28 mouse cellular contexts compared by ENCODE assay signal in the genomic region with DNA sequence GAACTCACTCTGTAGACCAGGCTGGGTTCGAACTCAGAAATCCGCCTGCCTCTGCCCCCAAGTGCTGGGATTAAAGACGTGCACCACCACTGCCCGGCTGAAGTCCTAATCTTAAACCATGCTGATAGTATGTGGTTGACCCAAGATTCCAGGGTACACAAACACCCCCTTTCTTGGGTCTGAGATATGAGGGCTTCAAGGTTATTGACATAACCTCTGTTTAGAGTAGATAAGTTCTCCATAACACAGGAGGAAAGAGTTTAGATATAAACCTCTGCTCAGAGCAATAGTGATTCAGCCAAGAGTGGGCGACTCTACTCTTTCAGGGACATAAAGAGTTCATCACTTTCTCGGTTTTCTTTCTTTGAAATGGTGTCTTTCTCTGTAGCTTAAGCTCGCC. TPM values are rescaled to one million over a fixed set of nuclear protein-coding genes. Genes with fewer than 3 reads are reported as not detected.
A peak's percentile ranks its signal among the peaks of the same experiment; 100 is the strongest.
DNase-seq lines count a peak whose midpoint lies in the region; ATAC-seq and TF ChIP-seq lines count a peak whose summit lies in the region.
"Had no signal": no experiment of that assay in that cellular context is flagged by ENCODE, and none has a peak within 500 bp of the region (broad histone marks: within the 10 kb centered on the region; RNA-seq: fewer than 3 reads in every experiment).

No protein-coding gene starts in this region.

- 83% methylated on average over 7 of the region's 7 CpGs for WGBS in forebrain, embryonic 10.5 days
- 89% methylated on average over 7 of the region's 7 CpGs for WGBS in forebrain, embryonic 11.5 days
- WGBS in heart, embryonic 10.5 days: 68% methylated on average over 7 of the region's 7 CpGs
- whole genome bisulfite sequencing in heart, embryonic 11.5 days (ENCODE audit: insufficient replicate concordance): 61% methylated on average over 7 of the region's 7 CpGs
- WGBS in lung, postnatal 0 days: 76% methylated on average over 7 of the region's 7 CpGs

- no peaks in the 10 kb centered on the region for H3K79me2 ChIP-seq in MEL (ENCODE audit: control insufficient read depth, insufficient read depth, low read length, poor library complexity)

- no peak overlapping the region for H3K4me2 ChIP-seq in forebrain, embryonic 11.5 days (ENCODE audit: low read depth, low read length, severe bottlenecking)
- no peak overlapping the region for H3K4me2 ChIP-seq in heart, embryonic 11.5 days
- no peak overlapping the region for H3K4me2 ChIP-seq in lung, postnatal 0 days (replicated peaks; ENCODE audit: low read depth, low read length)

- no peak for DNase-seq in forebrain, embryonic 10.5 days (ENCODE audit: extremely low spot score, low spot score)
- no peak for DNase-seq in forebrain, embryonic 11.5 days (ENCODE audit: low spot score)
- no peak for DNase-seq in frontal cortex, postnatal 36 days (ENCODE audit: low spot score in 2 of 2)
- peak; percentile 30 for DNase-seq in heart, embryonic 10.5 days (ENCODE audit: low spot score)
- DNase-seq in MEL (ENCODE audit: low read depth, low spot score): peak; percentile 16
- no peak for DNase-seq in lung, postnatal 0 days (ENCODE audit: low spot score)
- DNase-seq: adrenal gland, adult 8-10 months; adrenal gland, postnatal 10 days; adrenal gland, postnatal 14 days; adrenal gland, postnatal 25 days; adrenal gland, postnatal 36 days; B cell, adult 2 months; cerebellum, adult 11 months; cerebellum, adult 11-12 months; cerebellum, adult 18-20 months had no signal

- no peaks in the 10 kb centered on the region for H3K27me3 ChIP-seq in forebrain, embryonic 10.5 days (ENCODE audit: poor library complexity, severe bottlenecking)
- H3K27me3 ChIP-seq in forebrain, embryonic 11.5 days (ENCODE audit: control insufficient read depth, insufficient read depth, low read length): no peaks in the 10 kb centered on the region
- H3K27me3 ChIP-seq in heart, embryonic 10.5 days (ENCODE audit: insufficient read depth, poor library complexity, severe bottlenecking): no peaks in the 10 kb centered on the region
- H3K27me3 ChIP-seq in heart, embryonic 11.5 days (ENCODE audit: control insufficient read depth, insufficient read depth, low read length): no peaks in the 10 kb centered on the region
- H3K27me3 ChIP-seq in MEL (ENCODE audit: control insufficient read depth in 1 of 2, insufficient read depth in 2 of 2, low read length in 2 of 2): no peaks in the 10 kb centered on the region
- H3K27me3 ChIP-seq in lung, postnatal 0 days (replicated peaks; ENCODE audit: insufficient read depth, low read length): no peaks in the 10 kb centered on the region
- H3K27me3 ChIP-seq: CH12.LX, Patski had no signal

- H3K9me3 ChIP-seq in forebrain, embryonic 10.5 days: no peaks in the 10 kb centered on the region
- H3K9me3 ChIP-seq in forebrain, embryonic 11.5 days (ENCODE audit: control insufficient read depth, low read length): no peaks in the 10 kb centered on the region
- H3K9me3 ChIP-seq in heart, embryonic 10.5 days: no peaks in the 10 kb centered on the region
- no peaks in the 10 kb centered on the region for H3K9me3 ChIP-seq in heart, embryonic 11.5 days (replicated peaks; ENCODE audit: control insufficient read depth, low read length)
- H3K9me3 ChIP-seq in MEL (replicated peaks; ENCODE audit: insufficient read depth, low read length): no peaks in the 10 kb centered on the region
- H3K9me3 ChIP-seq in lung, postnatal 0 days (ENCODE audit: low read length): no peaks in the 10 kb centered on the region

- peak; percentile 47 to 63; a peak in 3 of 4 replicates for TF ChIP-seq EP300 in MEL (IDR thresholded peaks at IDR 0.05; ENCODE audit: low read depth in 1 of 2, low read length in 2 of 2)
- no peak for TF ChIP-seq EP300 in lung, postnatal 0 days (IDR thresholded peaks at IDR 0.05)

- H3K27ac ChIP-seq in forebrain, embryonic 10.5 days: peak overlapping the region; percentile 25; the same call in 1 of the 2 replicates
- H3K27ac ChIP-seq in forebrain, embryonic 11.5 days (ENCODE audit: low read depth, low read length): no peak overlapping the region
- H3K27ac ChIP-seq in heart, embryonic 10.5 days: no peak overlapping the region
- no peak overlapping the region for H3K27ac ChIP-seq in heart, embryonic 11.5 days (ENCODE audit: low read depth, low read length)
- H3K27ac ChIP-seq in MEL (ENCODE audit: control insufficient read depth, low read depth, low read length): no peak overlapping the region
- no peak overlapping the region for H3K27ac ChIP-seq in lung, postnatal 0 days (ENCODE audit: low read length)

- H3K36me3 ChIP-seq in forebrain, embryonic 10.5 days (replicated peaks): no peaks in the 10 kb centered on the region
- no peaks in the 10 kb centered on the region for H3K36me3 ChIP-seq in forebrain, embryonic 11.5 days (ENCODE audit: control insufficient read depth, insufficient read depth, low read length)
- no peaks in the 10 kb centered on the region for H3K36me3 ChIP-seq in heart, embryonic 10.5 days
- H3K36me3 ChIP-seq in heart, embryonic 11.5 days (ENCODE audit: control insufficient read depth, insufficient read depth, low read length): no peaks in the 10 kb centered on the region
- H3K36me3 ChIP-seq in MEL (ENCODE audit: control insufficient read depth in 1 of 2, insufficient read depth in 2 of 2, low read length in 2 of 2): peaks cover 0 to 14% of the 10 kb centered on the region in 2 experiments; a peak in 2 of 4 replicates
- H3K36me3 ChIP-seq in lung, postnatal 0 days (ENCODE audit: insufficient read depth, low read length): no peaks in the 10 kb centered on the region
- H3K36me3 ChIP-seq: G1E had no signal

- H3K4me3 ChIP-seq in forebrain, embryonic 10.5 days: no peak overlapping the region
- H3K4me3 ChIP-seq in forebrain, embryonic 11.5 days (ENCODE audit: low read depth, low read length): no peak overlapping the region
- no peak overlapping the region for H3K4me3 ChIP-seq in heart, embryonic 10.5 days
- H3K4me3 ChIP-seq in heart, embryonic 11.5 days (ENCODE audit: low read depth, low read length): no peak overlapping the region
- H3K4me3 ChIP-seq in MEL (ENCODE audit: control insufficient read depth in 1 of 2, insufficient read depth in 1 of 2, low read depth in 2 of 2, low read length in 2 of 2): no peak overlapping the region
- no peak overlapping the region for H3K4me3 ChIP-seq in lung, postnatal 0 days (ENCODE audit: low read depth, low read length)

- no peak overlapping the region for H3K9ac ChIP-seq in forebrain, embryonic 11.5 days (ENCODE audit: low read length)
- no peak overlapping the region for H3K9ac ChIP-seq in heart, embryonic 11.5 days (ENCODE audit: low read depth, low read length)
- H3K9ac ChIP-seq in MEL (ENCODE audit: control insufficient read depth, low read depth, low read length, poor library complexity, severe bottlenecking): no peak overlapping the region
- no peak overlapping the region for H3K9ac ChIP-seq in lung, postnatal 0 days (replicated peaks; ENCODE audit: low read depth)

- no peak for ATAC-seq in forebrain, embryonic 11.5 days (replicated peaks; ENCODE audit: low FRiP score)
- peak; percentile 47; the same call in 1 of the 2 replicates for ATAC-seq in frontal cortex, adult (ENCODE audit: low TSS enrichment)
- no peak for ATAC-seq in heart, embryonic 11.5 days (replicated peaks; ENCODE audit: insufficient number of reproducible peaks, low FRiP score, low TSS enrichment)
- ATAC-seq in lung, postnatal 0 days: no peak
- ATAC-seq: activated CD4-positive, CD25-positive, alpha-beta regulatory T cell, adult 4 months; CD4-positive, CD25-positive, alpha-beta regulatory T cell, adult 4 months; Patski had no signal

- no peak for TF ChIP-seq RAD21 in MEL (IDR thresholded peaks at IDR 0.05; ENCODE audit: low read depth, low read length)

- H3K4me1 ChIP-seq in forebrain, embryonic 10.5 days: peaks cover 31% of the 10 kb centered on the region
- no peaks in the 10 kb centered on the region; the same call in 1 of the 2 replicates for H3K4me1 ChIP-seq in forebrain, embryonic 11.5 days (replicated peaks; ENCODE audit: control insufficient read depth, insufficient read depth, low read length)
- H3K4me1 ChIP-seq in heart, embryonic 10.5 days: no peaks in the 10 kb centered on the region
- H3K4me1 ChIP-seq in heart, embryonic 11.5 days (ENCODE audit: control insufficient read depth, insufficient read depth, low read length): no peaks in the 10 kb centered on the region
- H3K4me1 ChIP-seq in MEL (ENCODE audit: control insufficient read depth in 1 of 2, insufficient read depth in 2 of 2, low read length in 2 of 2): peaks cover 3 to 10% of the 10 kb centered on the region in 2 experiments; a peak in 2 of 4 replicates
- H3K4me1 ChIP-seq in lung, postnatal 0 days (ENCODE audit: insufficient read depth, low read depth, low read length): peaks cover 4% of the 10 kb centered on the region; the same call in 1 of the 2 replicates

- TF ChIP-seq POLR2A in MEL (IDR thresholded peaks at IDR 0.05; ENCODE audit: control insufficient read depth in 1 of 2, insufficient read depth in 1 of 2, low read depth in 1 of 2, low read length in 2 of 2, poor library complexity in 1 of 2): no peak

- TF ChIP-seq CTCF in MEL (IDR thresholded peaks at IDR 0.05 in 2 of 3, conservative IDR thresholded peaks at IDR 0.05 in 1 of 3; ENCODE audit: control insufficient read depth in 1 of 3, insufficient read depth in 1 of 3, low read depth in 2 of 3, low read length in 3 of 3, poor library complexity in 1 of 3, severe bottlenecking in 1 of 3): no peak
- no peak for TF ChIP-seq CTCF in lung, postnatal 0 days (IDR thresholded peaks at IDR 0.05)

TF ChIP-seq in MEL, 35 proteins besides CTCF, POLR2A, EP300 and RAD21:
- TF ChIP-seq TCF12 (IDR thresholded peaks at IDR 0.05; ENCODE audit: low read depth, low read length): peak; percentile 51; the same call in 1 of the 2 replicates
- TF ChIP-seq ZC3H11A (IDR thresholded peaks at IDR 0.05; ENCODE audit: low read depth, low read length): no peak
- peak; percentile 82 for TF ChIP-seq RCOR1 (IDR thresholded peaks at IDR 0.05; ENCODE audit: low read depth, low read length)
- TF ChIP-seq TAL1 (IDR thresholded peaks at IDR 0.05; ENCODE audit: low read length): peak; percentile 41
- 0 out of 2 replicates have a peak, but pooled peaks have one; percentile 10 for TF ChIP-seq ETS1 (IDR thresholded peaks at IDR 0.05; ENCODE audit: low read depth, low read length)
- no peak for TF ChIP-seq MAZ (IDR thresholded peaks at IDR 0.05; ENCODE audit: low read depth, low read length)
- peak; percentile 48 for TF ChIP-seq GATA1 (IDR thresholded peaks at IDR 0.05; ENCODE audit: low read depth, low read length)

RNA-seq across cellular contexts. Expression of a gene that starts 30.5 kb away (rescaled TPM):
- polyA plus RNA-seq in forebrain, embryonic 10.5 days (2016; fragmentation: Nextera tagmentation; extraction: Ambion mirVana): not detected in 2 replicates
- not detected in 2 replicates for polyA plus RNA-seq in forebrain, embryonic 11.5 days (2014; fragmentation: Nextera tagmentation; extraction: Ambion mirVana)
- polyA plus RNA-seq in heart, embryonic 10.5 days (2016; fragmentation: Nextera tagmentation; extraction: Ambion mirVana): not detected in 2 replicates
- not detected in 2 replicates for polyA plus RNA-seq in heart, embryonic 11.5 days (2014; fragmentation: Nextera tagmentation; extraction: Ambion mirVana)
- not detected in 2 replicates for total RNA-seq in MEL (2012; rRNA removed)
- not detected for polyA plus RNA-seq in MEL (2012; ENCODE audit: insufficient read depth in 1 of 2, insufficient read length in 2 of 2, low read depth in 1 of 2, low replicate concordance in 2 of 2, missing spikeins in 1 of 2)
- 0.16 TPM in 1 of 2 replicates, not detected in the other for polyA plus RNA-seq in lung, postnatal 0 days (2015; fragmentation: Nextera tagmentation; extraction: Ambion mirVana)
- total RNA-seq: adrenal gland, adult 18-20 months; adrenal gland, adult 2 months; adrenal gland, adult 8-10 months; adrenal gland, postnatal 10 days; adrenal gland, postnatal 14 days; adrenal gland, postnatal 25 days; adrenal gland, postnatal 36 days; adrenal gland, postnatal 4 days; CH12.LX; ES-E14; G1E had no signal
- polyA plus RNA-seq: activated CD4-positive, CD25-positive, alpha-beta regulatory T cell, adult 4 months; adrenal gland, adult 2 months; brain, embryonic 14.5 days; C2C12; CD4-positive, CD25-positive, alpha-beta regulatory T cell, adult 4 months; G1E; Patski had no signal

Comparison
In these comparisons a context has a peak if more than half of its experiments do, and no peak if none do; other contexts are left out.
1. DNase-seq: peak in heart, embryonic 10.5 days (single experiment) and MEL (single experiment); none in forebrain, embryonic 10.5 days (single experiment), forebrain, embryonic 11.5 days (single experiment), frontal cortex, postnatal 36 days (0 of 2) and lung, postnatal 0 days (single experiment).